16 mouse cellular contexts compared by ENCODE assay signal in genomic region chr1:132198401-132199071, GRCm38 (mm10). TPM values are rescaled to one million over a fixed set of nuclear protein-coding genes. Genes with fewer than 3 reads are reported as not detected.
DNase-seq lines count a peak whose midpoint lies in the region; ATAC-seq and TF ChIP-seq lines count a peak whose summit lies in the region.
"Had no signal": no experiment of that assay in that cellular context is flagged by ENCODE, and none has a peak within 500 bp of the region (broad histone marks: within the 10 kb centered on the region; RNA-seq: fewer than 3 reads in every experiment).

No protein-coding gene starts in this region.

- peaks cover 14 to 49% of the 10 kb centered on the region in 2 experiments for H3K4me1 ChIP-seq in ES-E14 (ENCODE audit: control insufficient read depth in 2 of 2, insufficient read depth in 2 of 2, low read length in 2 of 2, poor library complexity in 1 of 2)
- peaks cover 79% of the 10 kb centered on the region for H3K4me1 ChIP-seq in forebrain, embryonic 14.5 days (ENCODE audit: control insufficient read depth, insufficient read depth, low read length)
- peaks cover 97% of the 10 kb centered on the region for H3K4me1 ChIP-seq in midbrain, embryonic 15.5 days

- peaks cover 2% of the 10 kb centered on the region; the same call in 1 of the 2 replicates for H3K36me3 ChIP-seq in ES-E14 (ENCODE audit: control insufficient read depth, insufficient read depth, low read length, poor library complexity, severe bottlenecking)
- peaks cover 4% of the 10 kb centered on the region; the same call in 1 of the 2 replicates for H3K36me3 ChIP-seq in forebrain, embryonic 14.5 days (ENCODE audit: control insufficient read depth, insufficient read depth, low read length)
- H3K36me3 ChIP-seq in midbrain, embryonic 15.5 days (replicated peaks): no peaks in the 10 kb centered on the region
- H3K36me3 ChIP-seq: limb, embryonic 15.5 days had no signal

- no peaks in the 10 kb centered on the region for H3K27me3 ChIP-seq in forebrain, embryonic 14.5 days (replicated peaks; ENCODE audit: control insufficient read depth, insufficient read depth, low read length)
- H3K27me3 ChIP-seq in midbrain, embryonic 15.5 days (replicated peaks): no peaks in the 10 kb centered on the region

- DNase-seq in heart, postnatal 4 days: peak; percentile 2
- DNase-seq in heart, postnatal 36 days: no peak
- no peak for DNase-seq in ES-E14 (ENCODE audit: low read depth, low spot score)
- DNase-seq in forebrain, embryonic 14.5 days (ENCODE audit: low spot score): no peak
- no peak for DNase-seq in gastrocnemius, postnatal 14 days
- DNase-seq in testis, postnatal 10 days (ENCODE audit: low spot score): no peak
- DNase-seq: cerebellum, adult 2 months; gastrocnemius, adult 2 months; kidney, adult 8-10 months; lung, adult 18-20 months; thymus, postnatal 25 days had no signal

- H3K27ac ChIP-seq in ES-E14 (ENCODE audit: insufficient read depth, low read depth, low read length, poor library complexity, severe bottlenecking): peak overlapping the region; percentile 93
- 0 out of 2 replicates have a peak overlapping the region, but pooled peaks have one; percentile 22 for H3K27ac ChIP-seq in forebrain, embryonic 14.5 days (ENCODE audit: low read depth, low read length)
- H3K27ac ChIP-seq in midbrain, embryonic 15.5 days: peak overlapping the region; percentile 77
- H3K27ac ChIP-seq: gastrocnemius, adult 2 months; limb, embryonic 15.5 days had no signal

- H3K4me3 ChIP-seq in ES-E14 (ENCODE audit: insufficient read depth in 1 of 2, low read depth in 1 of 2, low read length in 2 of 2, poor library complexity in 1 of 2, severe bottlenecking in 1 of 2): peak overlapping the region; percentile 4 to 53; a peak in 2 of 4 replicates
- no peak overlapping the region for H3K4me3 ChIP-seq in forebrain, embryonic 14.5 days (ENCODE audit: low read depth, low read length)
- H3K4me3 ChIP-seq in midbrain, embryonic 15.5 days: no peak overlapping the region
- H3K4me3 ChIP-seq: gastrocnemius, adult 2 months; limb, embryonic 15.5 days had no signal

- WGBS in forebrain, embryonic 14.5 days: 68% methylated on average over 16 of the region's 16 CpGs
- WGBS in midbrain, embryonic 15.5 days: 76% methylated on average over 16 of the region's 16 CpGs

- H3K9me3 ChIP-seq in ES-E14 (ENCODE audit: control insufficient read depth, insufficient read depth, low read depth, low read length): no peaks in the 10 kb centered on the region
- H3K9me3 ChIP-seq in forebrain, embryonic 14.5 days (replicated peaks; ENCODE audit: control insufficient read depth, low read length): no peaks in the 10 kb centered on the region
- no peaks in the 10 kb centered on the region for H3K9me3 ChIP-seq in midbrain, embryonic 15.5 days
- H3K9me3 ChIP-seq: limb, embryonic 15.5 days had no signal

- peak overlapping the region; percentile 58; the same call in 1 of the 2 replicates for H3K9ac ChIP-seq in ES-E14 (ENCODE audit: insufficient read depth, low read depth, low read length, poor library complexity, severe bottlenecking)
- H3K9ac ChIP-seq in forebrain, embryonic 14.5 days (ENCODE audit: low read length): no peak overlapping the region
- no peak overlapping the region for H3K9ac ChIP-seq in midbrain, embryonic 15.5 days
- H3K9ac ChIP-seq: limb, embryonic 15.5 days had no signal

- intact Hi-C loops in heart, postnatal 36 days (cut with DNase I): no loop called here
- intact Hi-C loops in gastrocnemius, postnatal 14 days (cut with DNase I; ENCODE audit: low total_unique reads): no loop called here

- H3K4me2 ChIP-seq in forebrain, embryonic 14.5 days (ENCODE audit: low read length): no peak overlapping the region
- H3K4me2 ChIP-seq in midbrain, embryonic 15.5 days: peak overlapping the region; percentile 16; the same call in 1 of the 2 replicates
- H3K4me2 ChIP-seq: limb, embryonic 15.5 days had no signal

- in situ Hi-C loops in ES-E14 (cut with MboI; ENCODE audit: low sequenced_read_pairs in 2 of 2, unreplicated experiment in 2 of 2): no loop called here

- no peak for ATAC-seq in forebrain, embryonic 14.5 days
- no peak for ATAC-seq in midbrain, embryonic 15.5 days (replicated peaks)
- ATAC-seq: activated CD4-positive, CD25-positive, alpha-beta regulatory T cell, adult 4 months had no signal

TF ChIP-seq in ES-E14, 5 proteins besides CTCF, POLR2A, EP300 and RAD21:
- TF ChIP-seq MAFK (IDR thresholded peaks at IDR 0.05; ENCODE audit: insufficient read depth, low read depth, low read length): no peak
- no peak for TF ChIP-seq ZNF384 (IDR thresholded peaks at IDR 0.05; ENCODE audit: low read depth, low read length)
- TF ChIP-seq HCFC1 (IDR thresholded peaks at IDR 0.05; ENCODE audit: borderline replicate concordance, insufficient read depth, low read length): no peak
- no peak for TF ChIP-seq ZC3H11A (IDR thresholded peaks at IDR 0.05; ENCODE audit: borderline replicate concordance, low read depth, low read length)
- no peak for TF ChIP-seq CHD2 (IDR thresholded peaks at IDR 0.05; ENCODE audit: low read depth, low read length)

RNA-seq across cellular contexts. Expression of gene AC124108.1, which starts 7.3 kb away (rescaled TPM):
- not detected for total RNA-seq in heart, postnatal 4 days (2021)
- not detected for total RNA-seq in heart, postnatal 36 days (2021)
- 5.0 and 6.5 TPM in 2 replicates for total RNA-seq in ES-E14 (2012; rRNA removed)
- 2.2 and 2.9 TPM in 2 replicates for polyA plus RNA-seq in forebrain, embryonic 14.5 days (2014; fragmentation: Nextera tagmentation; extraction: Ambion mirVana)
- 3.7 and 3.8 TPM in 2 replicates for polyA plus RNA-seq in midbrain, embryonic 15.5 days (2015; fragmentation: Nextera tagmentation; extraction: Ambion mirVana)
- not detected for total RNA-seq in gastrocnemius, postnatal 14 days (2021)
- total RNA-seq: gastrocnemius, adult 2 months; hematopoietic stem cell, adult 5-6 weeks had no signal
- polyA plus RNA-seq: activated CD4-positive, CD25-positive, alpha-beta regulatory T cell, adult 4 months had no signal

RNA-seq across cellular contexts. Expression of gene Lemd1, which starts 7.3 kb away (rescaled TPM):
- total RNA-seq in heart, postnatal 4 days (2021): not detected
- not detected for total RNA-seq in heart, postnatal 36 days (2021)
- 3.9 and 4.3 TPM in 2 replicates for total RNA-seq in ES-E14 (2012; rRNA removed)
- polyA plus RNA-seq in forebrain, embryonic 14.5 days (2014; fragmentation: Nextera tagmentation; extraction: Ambion mirVana): 15.5 and 18.7 TPM in 2 replicates
- 14.9 and 19.8 TPM in 2 replicates for polyA plus RNA-seq in midbrain, embryonic 15.5 days (2015; fragmentation: Nextera tagmentation; extraction: Ambion mirVana)
- total RNA-seq in gastrocnemius, postnatal 14 days (2021): not detected
- total RNA-seq: gastrocnemius, adult 2 months; hematopoietic stem cell, adult 5-6 weeks had no signal
- polyA plus RNA-seq: activated CD4-positive, CD25-positive, alpha-beta regulatory T cell, adult 4 months had no signal

RNA-seq across cellular contexts. Expression of gene Gm10188, which starts 31.0 kb away (rescaled TPM):
- total RNA-seq in heart, postnatal 4 days (2021): not detected
- total RNA-seq in heart, postnatal 36 days (2021): not detected
- 0.37 TPM in 1 of 2 replicates, not detected in the other for total RNA-seq in ES-E14 (2012; rRNA removed)
- not detected in 2 replicates for polyA plus RNA-seq in forebrain, embryonic 14.5 days (2014; fragmentation: Nextera tagmentation; extraction: Ambion mirVana)
- polyA plus RNA-seq in midbrain, embryonic 15.5 days (2015; fragmentation: Nextera tagmentation; extraction: Ambion mirVana): 0.58 TPM in 1 of 2 replicates, not detected in the other
- not detected for total RNA-seq in gastrocnemius, postnatal 14 days (2021)
- total RNA-seq: gastrocnemius, adult 2 months; hematopoietic stem cell, adult 5-6 weeks had no signal
- polyA plus RNA-seq: activated CD4-positive, CD25-positive, alpha-beta regulatory T cell, adult 4 months; cerebellum, adult 2 months; limb, embryonic 15.5 days; stomach, embryonic 16.5 days had no signal

RNA-seq across cellular contexts. Expression of gene Cdk18, which starts 59.1 kb away (rescaled TPM):
- 1 to 10 TPM; 7.2 to 8.5 TPM for total RNA-seq in heart, postnatal 4 days (2021)
- 10 to 100 TPM; 16.5 to 17.9 TPM for total RNA-seq in heart, postnatal 36 days (2021)
- total RNA-seq in ES-E14 (2012; rRNA removed): 9.6 and 10.8 TPM in 2 replicates
- 0.31 and 0.69 TPM in 2 replicates for polyA plus RNA-seq in forebrain, embryonic 14.5 days (2014; fragmentation: Nextera tagmentation; extraction: Ambion mirVana)
- polyA plus RNA-seq in midbrain, embryonic 15.5 days (2015; fragmentation: Nextera tagmentation; extraction: Ambion mirVana): 1.1 and 1.5 TPM in 2 replicates
- total RNA-seq in gastrocnemius, postnatal 14 days (2021): 1 to 10 TPM in 1 of 2 experiments, under 1 TPM in 1; 0.92 to 1.6 TPM
- polyA plus RNA-seq: activated CD4-positive, CD25-positive, alpha-beta regulatory T cell, adult 4 months had no signal

Comparison
In these comparisons a context has a peak if more than half of its experiments do, and no peak if none do; other contexts are left out.
1. H3K27ac ChIP-seq: peak in every context shown above with its lines; median percentile 93 in ES-E14; 77 in midbrain, embryonic 15.5 days; 22 in forebrain, embryonic 14.5 days.
2. H3K4me3 ChIP-seq: peak in ES-E14 (2 of 2); none in forebrain, embryonic 14.5 days (single experiment) and midbrain, embryonic 15.5 days (single experiment).